Mouse (Mus musculus): ENCODE measurements at regions not wholly inside any gene's neighbourhood (a gene's known extent, or its start where the extent isn't known, plus 50 kb on each side); places are given as distances from the start of the nearest gene placed in this dataset.

DNA sequence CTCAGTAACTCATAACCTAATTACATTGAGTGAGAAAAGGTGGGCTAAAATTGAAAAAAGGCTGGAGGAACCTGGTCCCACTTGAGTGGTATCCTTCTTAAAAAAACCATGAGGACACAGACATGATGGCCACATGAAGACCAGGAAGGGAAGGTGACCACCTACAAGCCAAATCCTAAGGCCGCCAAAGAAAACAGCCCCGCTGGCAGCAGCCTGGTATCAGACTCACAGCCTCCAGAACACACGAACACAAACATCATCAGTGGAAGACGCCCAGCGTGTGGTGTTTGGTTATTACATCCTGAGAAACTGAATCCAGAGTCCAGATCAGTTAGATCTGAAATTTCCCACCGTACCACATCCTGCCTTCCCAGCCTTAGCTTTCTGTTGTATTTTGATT lies 1613.9 kb upstream of the Gulo start:
- TF ChIP-seq CTCF (IDR thresholded peaks at IDR 0.05) = no peak
- no peak for TF ChIP-seq POLR2A (IDR thresholded peaks at IDR 0.05; ENCODE audit: insufficient read depth, low read depth, low read length)

All from heart, adult 2 months (tissue).